Mouse (Mus musculus): ENCODE results near the gene Apba1.

Apba1 gene

GRCm38 (mm10) chr19:23803221-23803870 lies 44.7 kb downstream of the Apba1 start:
- in situ Hi-C loops (cut with MboI, MseI) = no loop called here

GRCm38 (mm10) chr19:23806796-23807195 lies 48.1 kb downstream of the Apba1 start:
- in situ Hi-C loops (cut with MboI, MseI) = no loop called here

GRCm38 (mm10) chr19:23807371-23807770 lies 48.7 kb downstream of the Apba1 start:
- in situ Hi-C loops (cut with MboI, MseI) = no loop called here

GRCm38 (mm10) chr19:23809236-23809635 lies 50.5 kb downstream of the Apba1 start:
- in situ Hi-C loops (cut with MboI, MseI) = no loop called here

- in situ Hi-C loops (cut with MboI, MseI) = no loop called here
These were observed 51.8 kb downstream of the Apba1 start for GRCm38 (mm10) chr19:23810512-23810911.

- in situ Hi-C loops (cut with MboI, MseI) = no loop called here
These were observed 52.3 kb downstream of the Apba1 start for GRCm38 (mm10) chr19:23810976-23811375.

- in situ Hi-C loops (cut with MboI, MseI) = no loop called here
These were observed 58.1 kb downstream of the Apba1 start for GRCm38 (mm10) chr19:23816762-23817161.

- in situ Hi-C loops (cut with MboI, MseI) = no loop called here
These were observed 58.5 kb downstream of the Apba1 start for GRCm38 (mm10) chr19:23817196-23817595.

GRCm38 (mm10) chr19:23819882-23820281 lies 61.2 kb downstream of the Apba1 start:
- in situ Hi-C loops (cut with MboI, MseI) = no loop called here

- in situ Hi-C loops (cut with MboI, MseI) = no loop called here
These were observed 63.8 kb downstream of the Apba1 start for GRCm38 (mm10) chr19:23822497-23822896.

GRCm38 (mm10) chr19:23823533-23823932 lies 64.8 kb downstream of the Apba1 start:
- in situ Hi-C loops (cut with MboI, MseI) = no loop called here

GRCm38 (mm10) chr19:23826251-23826650 lies 67.6 kb downstream of the Apba1 start:
- in situ Hi-C loops (cut with MboI, MseI) = no loop called here

GRCm38 (mm10) chr19:23830761-23831160 lies 72.1 kb downstream of the Apba1 start:
- in situ Hi-C loops (cut with MboI, MseI) = no loop called here

- in situ Hi-C loops (cut with MboI, MseI) = no loop called here
These were observed 75.3 kb downstream of the Apba1 start for GRCm38 (mm10) chr19:23833685-23834682.

- in situ Hi-C loops (cut with MboI, MseI) = no loop called here
These were observed 76.0 kb downstream of the Apba1 start for GRCm38 (mm10) chr19:23834721-23835120.

GRCm38 (mm10) chr19:23855832-23856231 lies 97.1 kb downstream of the Apba1 start:
- in situ Hi-C loops (cut with MboI, MseI) = no loop called here

- in situ Hi-C loops (cut with MboI, MseI) = no loop called here
These were observed 99.4 kb downstream of the Apba1 start for GRCm38 (mm10) chr19:23858091-23858490.

- in situ Hi-C loops (cut with MboI, MseI) = no loop called here
These were observed 100.1 kb downstream of the Apba1 start for GRCm38 (mm10) chr19:23858781-23859180.

- in situ Hi-C loops (cut with MboI, MseI) = loop anchor here (5.0 kb wide), 2 partner anchors 97 to 102 kb away; no protein-coding TSS in a partner anchor
These were observed 101.6 kb downstream of the Apba1 start for GRCm38 (mm10) chr19:23860151-23860820.

- in situ Hi-C loops (cut with MboI, MseI) = loop anchor here (5.0 kb wide), 2 partner anchors 95 to 100 kb away; no protein-coding TSS in a partner anchor
These were observed 104.0 kb downstream of the Apba1 start for GRCm38 (mm10) chr19:23862736-23863135.

- in situ Hi-C loops (cut with MboI, MseI) = loop anchor here (5.0 kb wide), 2 partner anchors 93 to 98 kb away; no protein-coding TSS in a partner anchor
These were observed 105.3 kb downstream of the Apba1 start for GRCm38 (mm10) chr19:23863959-23864358.

- in situ Hi-C loops (cut with MboI, MseI) = no loop called here
These were observed 107.4 kb downstream of the Apba1 start for GRCm38 (mm10) chr19:23866045-23866444.

Measured in T-helper 17 cell (primary cell).